Mouse (Mus musculus): Measurements from ENCODE around the gene Usp35. TPM values are rescaled to one million over a fixed set of nuclear protein-coding genes. Genes with fewer than 3 reads are reported as not detected.

Gene Usp35
- polyA plus RNA-seq, 1 experiment = 3.6 TPM

DNA sequence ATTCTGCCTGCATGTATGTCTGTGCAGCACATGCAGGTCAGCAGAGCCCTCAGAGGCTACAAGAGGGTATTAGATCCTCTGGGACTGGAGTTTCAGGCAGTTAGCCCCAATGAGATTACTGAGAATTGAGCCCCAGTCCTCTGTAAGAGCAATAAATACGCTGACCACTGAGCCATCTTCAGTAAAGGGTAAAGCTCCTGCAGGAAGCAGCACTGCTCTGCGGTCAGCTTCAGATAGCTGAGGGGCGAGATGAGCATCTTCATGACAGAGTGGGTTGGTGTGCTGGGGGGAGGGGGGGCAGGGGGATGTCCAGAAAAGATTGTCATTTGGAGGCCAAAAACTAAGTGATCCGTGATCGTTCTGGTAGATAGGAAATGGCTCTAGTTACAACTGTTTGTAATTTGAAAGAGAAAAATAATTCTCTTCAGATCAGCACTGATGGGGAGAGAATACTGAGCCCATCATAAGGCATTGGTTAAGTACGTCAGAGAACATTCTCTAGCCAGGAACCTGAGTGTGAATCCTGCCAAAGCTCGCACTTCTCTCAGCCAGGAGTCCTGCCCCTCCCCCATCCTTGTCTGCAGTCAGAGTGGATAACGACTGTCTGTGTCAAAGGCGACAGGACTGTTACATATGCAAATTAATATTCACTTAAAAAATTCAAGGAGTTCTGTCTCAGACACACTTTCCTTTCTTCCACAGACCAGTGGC, 14.4 kb upstream of the Usp35 start:
- H3K4me3 ChIP-seq (ENCODE audit: control insufficient read depth, low read depth, low read length) = no peak overlapping the region
- no peaks in the 10 kb centered on the region for H3K27me3 ChIP-seq (ENCODE audit: control insufficient read depth, insufficient read depth, low read length)
- no peak for TF ChIP-seq CTCF (IDR thresholded peaks at IDR 0.05; ENCODE audit: control insufficient read depth, insufficient read depth, insufficient replicate concordance, low read depth, low read length)
- TF ChIP-seq POLR2A (IDR thresholded peaks at IDR 0.05; ENCODE audit: control insufficient read depth, low read depth, low read length) = no peak
- H3K36me3 ChIP-seq (ENCODE audit: control insufficient read depth, insufficient read depth, low read length) = no peaks in the 10 kb centered on the region
- peaks cover 6% of the 10 kb centered on the region for H3K4me1 ChIP-seq (ENCODE audit: control insufficient read depth, insufficient read depth, low read length)
- no peak overlapping the region for H3K27ac ChIP-seq (ENCODE audit: control insufficient read depth, insufficient read depth, low read depth, low read length)

DNA sequence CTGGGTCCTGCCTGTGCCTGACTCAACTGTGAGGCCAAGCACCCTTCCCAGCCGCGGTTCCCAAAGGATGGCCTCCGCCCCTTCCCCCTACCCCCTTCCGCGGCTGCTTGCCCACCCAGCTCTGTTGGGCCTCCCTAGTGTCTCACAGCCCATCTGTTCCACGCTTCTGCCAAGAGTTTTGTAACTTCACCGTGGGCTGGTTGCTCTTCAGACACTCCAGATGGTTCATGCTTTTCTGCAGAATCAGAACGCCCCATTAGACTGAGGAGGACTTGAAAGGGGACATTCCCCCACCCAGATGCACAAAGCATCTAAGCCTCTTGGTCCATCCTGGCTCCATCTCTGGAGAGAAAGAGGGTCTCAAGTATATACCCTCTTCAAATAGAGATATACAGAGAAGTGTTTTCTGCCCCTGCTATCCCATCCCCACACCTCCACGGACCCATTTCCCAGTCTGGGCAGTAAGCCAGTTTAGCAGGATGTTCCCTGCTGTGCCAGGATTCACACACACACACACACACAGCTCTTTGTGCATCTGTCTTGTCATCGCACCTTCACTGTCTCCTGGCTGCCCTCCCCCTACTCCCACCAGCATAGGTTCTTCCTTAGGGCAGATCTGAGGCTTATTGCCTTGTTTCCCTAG, 13.5 kb upstream of the Usp35 start:
- Histone ChIP-seq H3K27me3 (ENCODE audit: control insufficient read depth, insufficient read depth, low read length) (no peaks in the 10 kb centered on the region), H3K27ac (ENCODE audit: control insufficient read depth, insufficient read depth, low read depth, low read length) (no peak overlapping the region), H3K4me1 (ENCODE audit: control insufficient read depth, insufficient read depth, low read length) (peaks cover 2% of the 10 kb centered on the region; the same call in 1 of the 2 replicates), H3K4me3 (ENCODE audit: control insufficient read depth, low read depth, low read length) (no peak overlapping the region), H3K36me3 (ENCODE audit: control insufficient read depth, insufficient read depth, low read length) (no peaks in the 10 kb centered on the region)
- TF ChIP-seq POLR2A (IDR thresholded peaks at IDR 0.05; ENCODE audit: control insufficient read depth, low read depth, low read length) (no peak), CTCF (IDR thresholded peaks at IDR 0.05; ENCODE audit: control insufficient read depth, insufficient read depth, insufficient replicate concordance, low read depth, low read length) (no peak)

DNA sequence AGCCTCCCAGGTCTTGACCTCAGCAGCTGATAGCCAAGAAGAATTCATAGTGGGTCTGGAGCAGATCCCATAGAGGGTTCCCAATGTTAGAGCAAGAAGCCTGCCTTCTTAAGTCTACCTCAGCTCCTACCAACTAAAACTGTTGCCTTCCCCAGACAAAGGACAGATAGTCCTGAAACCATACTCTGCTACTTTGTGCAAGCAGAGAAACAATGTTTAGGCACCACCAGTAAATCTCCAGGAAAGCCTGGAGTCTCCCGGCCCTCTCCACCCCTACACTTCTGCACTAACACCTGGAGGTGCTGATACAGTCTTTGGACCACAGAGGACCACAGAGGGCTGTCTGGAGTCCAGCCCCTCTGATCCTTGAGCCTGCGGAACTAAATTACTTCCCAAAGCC, 12.8 kb upstream of the Usp35 start:
- no peaks in the 10 kb centered on the region for H3K27me3 ChIP-seq (ENCODE audit: control insufficient read depth, insufficient read depth, low read length)
- H3K36me3 ChIP-seq (ENCODE audit: control insufficient read depth, insufficient read depth, low read length) = no peaks in the 10 kb centered on the region
- H3K4me3 ChIP-seq (ENCODE audit: control insufficient read depth, low read depth, low read length) = no peak overlapping the region
- TF ChIP-seq CTCF (IDR thresholded peaks at IDR 0.05; ENCODE audit: control insufficient read depth, insufficient read depth, insufficient replicate concordance, low read depth, low read length) (no peak), POLR2A (IDR thresholded peaks at IDR 0.05; ENCODE audit: control insufficient read depth, low read depth, low read length) (no peak)
- peaks cover 2% of the 10 kb centered on the region; the same call in 1 of the 2 replicates for H3K4me1 ChIP-seq (ENCODE audit: control insufficient read depth, insufficient read depth, low read length)
- H3K27ac ChIP-seq (ENCODE audit: control insufficient read depth, insufficient read depth, low read depth, low read length) = no peak overlapping the region

DNA sequence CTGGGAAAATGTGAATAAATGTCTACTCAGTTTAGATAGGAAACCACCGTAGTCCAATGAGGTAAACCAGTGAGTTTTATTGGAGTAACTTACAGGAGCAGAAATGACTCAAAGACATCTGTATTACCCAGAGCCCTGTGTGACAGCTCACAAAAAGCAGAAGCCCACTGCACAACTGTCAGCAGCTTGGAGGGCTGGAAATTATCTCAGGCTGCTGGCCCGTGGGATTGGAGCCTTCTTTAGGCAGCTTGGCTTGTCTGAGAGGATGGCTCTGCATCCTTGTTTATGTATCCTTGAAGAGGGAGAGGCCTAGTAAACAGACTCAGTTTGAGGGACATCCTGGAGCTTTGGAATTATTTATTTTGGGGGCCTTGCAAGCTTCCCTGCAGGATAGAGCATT, 11.1 kb upstream of the Usp35 start:
- no peak overlapping the region for H3K4me3 ChIP-seq (ENCODE audit: control insufficient read depth, low read depth, low read length)
- peaks cover 2% of the 10 kb centered on the region; the same call in 1 of the 2 replicates for H3K4me1 ChIP-seq (ENCODE audit: control insufficient read depth, insufficient read depth, low read length)
- no peaks in the 10 kb centered on the region for H3K27me3 ChIP-seq (ENCODE audit: control insufficient read depth, insufficient read depth, low read length)
- TF ChIP-seq POLR2A (IDR thresholded peaks at IDR 0.05; ENCODE audit: control insufficient read depth, low read depth, low read length) (no peak), CTCF (IDR thresholded peaks at IDR 0.05; ENCODE audit: control insufficient read depth, insufficient read depth, insufficient replicate concordance, low read depth, low read length) (no peak)
- H3K27ac ChIP-seq (ENCODE audit: control insufficient read depth, insufficient read depth, low read depth, low read length) = no peak overlapping the region
- H3K36me3 ChIP-seq (ENCODE audit: control insufficient read depth, insufficient read depth, low read length) = no peaks in the 10 kb centered on the region

DNA sequence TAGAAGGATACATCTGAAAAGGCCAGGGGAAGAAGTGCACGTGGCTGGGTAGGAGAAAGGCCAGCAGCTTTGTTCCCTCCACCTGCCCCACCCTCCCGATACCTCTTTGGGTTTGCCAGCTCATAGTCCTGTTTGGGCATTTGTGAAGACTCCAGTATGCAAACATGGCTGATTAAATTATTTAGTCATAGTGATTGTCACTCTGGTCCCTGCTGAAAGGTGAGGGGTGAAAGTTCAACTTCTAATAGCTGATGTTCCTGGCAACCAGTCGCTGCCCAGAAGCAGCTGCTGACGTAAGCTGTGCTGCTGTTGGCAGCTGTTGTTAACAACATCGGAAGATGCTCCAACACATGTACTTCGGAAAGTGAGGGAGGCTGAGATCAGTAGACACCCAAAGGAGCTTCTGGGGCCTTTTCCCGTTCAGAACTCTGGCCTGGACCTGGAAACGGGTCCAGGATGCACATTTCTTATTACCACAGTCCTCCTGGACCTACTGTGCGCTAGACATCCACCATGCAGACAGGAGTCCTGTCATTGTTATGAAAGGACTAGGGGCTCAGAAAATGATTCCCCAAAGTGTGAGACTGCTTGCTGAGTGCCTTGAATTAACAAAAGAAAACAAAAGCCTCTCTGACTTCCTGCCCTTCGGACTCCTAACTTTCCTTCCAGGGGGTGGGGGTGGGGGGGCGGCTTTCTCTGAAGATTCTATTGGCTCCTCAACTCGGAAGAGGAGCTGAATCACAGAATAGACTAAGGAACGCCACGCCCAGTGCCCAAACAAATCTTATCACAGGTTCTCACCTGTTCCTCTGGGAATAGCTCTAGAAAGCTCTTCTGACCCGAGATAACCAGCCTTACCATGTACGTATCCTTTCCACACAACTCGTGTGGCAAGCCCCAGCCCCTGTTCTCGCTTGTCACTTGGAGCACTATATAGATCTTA, 9.4 kb upstream of the Usp35 start:
- no peak for TF ChIP-seq CTCF (IDR thresholded peaks at IDR 0.05; ENCODE audit: control insufficient read depth, insufficient read depth, insufficient replicate concordance, low read depth, low read length)
- TF ChIP-seq POLR2A (IDR thresholded peaks at IDR 0.05; ENCODE audit: control insufficient read depth, low read depth, low read length) = no peak
- H3K36me3 ChIP-seq (ENCODE audit: control insufficient read depth, insufficient read depth, low read length) = no peaks in the 10 kb centered on the region
- no peaks in the 10 kb centered on the region for H3K27me3 ChIP-seq (ENCODE audit: control insufficient read depth, insufficient read depth, low read length)
- no peak overlapping the region for H3K27ac ChIP-seq (ENCODE audit: control insufficient read depth, insufficient read depth, low read depth, low read length)
- H3K4me1 ChIP-seq (ENCODE audit: control insufficient read depth, insufficient read depth, low read length) = peaks cover 2% of the 10 kb centered on the region; the same call in 1 of the 2 replicates
- H3K4me3 ChIP-seq (ENCODE audit: control insufficient read depth, low read depth, low read length) = no peak overlapping the region

DNA sequence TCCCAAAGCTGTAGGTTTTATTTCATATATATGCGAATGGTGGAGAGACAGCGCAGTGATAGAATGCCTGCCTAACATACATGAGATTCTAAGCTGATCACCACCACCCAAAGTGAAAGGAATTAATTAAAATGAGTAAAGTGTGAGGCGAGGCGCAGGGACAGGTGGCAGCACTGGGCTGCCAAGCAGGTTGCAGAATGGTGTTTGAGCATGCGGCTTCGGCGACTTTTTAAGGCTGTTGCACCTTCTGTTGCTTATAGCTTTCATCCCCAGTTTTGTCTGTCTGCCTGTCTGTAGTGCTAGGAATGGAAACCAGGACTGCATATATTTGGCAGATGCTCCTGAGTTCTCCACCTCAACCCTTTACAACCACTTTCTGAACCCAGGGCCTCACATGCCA, 7.8 kb upstream of the Usp35 start:
- H3K4me1 ChIP-seq (ENCODE audit: control insufficient read depth, insufficient read depth, low read length) = peaks cover 2% of the 10 kb centered on the region; the same call in 1 of the 2 replicates
- no peaks in the 10 kb centered on the region for H3K36me3 ChIP-seq (ENCODE audit: control insufficient read depth, insufficient read depth, low read length)
- no peak overlapping the region for H3K4me3 ChIP-seq (ENCODE audit: control insufficient read depth, low read depth, low read length)
- no peak for TF ChIP-seq POLR2A (IDR thresholded peaks at IDR 0.05; ENCODE audit: control insufficient read depth, low read depth, low read length)
- no peak for TF ChIP-seq CTCF (IDR thresholded peaks at IDR 0.05; ENCODE audit: control insufficient read depth, insufficient read depth, insufficient replicate concordance, low read depth, low read length)
- H3K27ac ChIP-seq (ENCODE audit: control insufficient read depth, insufficient read depth, low read depth, low read length) = no peak overlapping the region
- no peaks in the 10 kb centered on the region for H3K27me3 ChIP-seq (ENCODE audit: control insufficient read depth, insufficient read depth, low read length)

DNA sequence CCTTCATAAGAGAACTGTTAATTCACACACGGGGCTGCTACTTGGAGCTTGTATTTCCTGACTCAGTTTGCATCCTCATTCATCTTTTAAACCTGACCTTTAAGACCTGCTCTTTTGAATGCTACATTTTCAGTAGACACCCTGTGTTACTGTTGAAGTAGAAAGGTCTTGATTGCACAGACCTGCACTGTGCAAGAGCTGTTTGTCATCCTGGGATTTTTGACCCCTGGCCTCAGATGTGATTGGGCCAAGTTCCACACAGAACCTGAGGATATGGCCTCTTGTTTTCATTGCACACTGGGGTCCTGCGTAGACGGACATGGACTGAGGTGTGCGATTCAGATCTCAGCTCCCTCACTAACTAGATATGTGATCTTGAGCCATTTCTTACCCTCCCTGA, 6.8 kb upstream of the Usp35 start:
- TF ChIP-seq POLR2A (IDR thresholded peaks at IDR 0.05; ENCODE audit: control insufficient read depth, low read depth, low read length) (no peak), CTCF (IDR thresholded peaks at IDR 0.05; ENCODE audit: control insufficient read depth, insufficient read depth, insufficient replicate concordance, low read depth, low read length) (no peak)
- no peak overlapping the region for H3K4me3 ChIP-seq (ENCODE audit: control insufficient read depth, low read depth, low read length)
- H3K36me3 ChIP-seq (ENCODE audit: control insufficient read depth, insufficient read depth, low read length) = no peaks in the 10 kb centered on the region
- H3K27ac ChIP-seq (ENCODE audit: control insufficient read depth, insufficient read depth, low read depth, low read length) = no peak overlapping the region
- no peaks in the 10 kb centered on the region for H3K4me1 ChIP-seq (ENCODE audit: control insufficient read depth, insufficient read depth, low read length)
- no peaks in the 10 kb centered on the region for H3K27me3 ChIP-seq (ENCODE audit: control insufficient read depth, insufficient read depth, low read length)

Data from testis, adult 2 months (tissue).